Mouse (Mus musculus) left cerebral cortex, adult 11 months (tissue): ENCODE measurements around the gene Zfp292.
A peak's percentile ranks its signal among the peaks of the same experiment; 100 is the strongest.

Experiments
- DNase-seq: peaks from one replicate; pipeline ENCODE4 v3.0.0; 2022; ENCODE audit warnings: low spot score

The Zfp292 gene

GRCm38 (mm10) chr4:34796294-34796693, 86.5 kb downstream of the Zfp292 start:
- DNase-seq, result no peak

GRCm38 (mm10) chr4:34786476-34786875, 96.3 kb downstream of the Zfp292 start:
- no peak for DNase-seq

DNA sequence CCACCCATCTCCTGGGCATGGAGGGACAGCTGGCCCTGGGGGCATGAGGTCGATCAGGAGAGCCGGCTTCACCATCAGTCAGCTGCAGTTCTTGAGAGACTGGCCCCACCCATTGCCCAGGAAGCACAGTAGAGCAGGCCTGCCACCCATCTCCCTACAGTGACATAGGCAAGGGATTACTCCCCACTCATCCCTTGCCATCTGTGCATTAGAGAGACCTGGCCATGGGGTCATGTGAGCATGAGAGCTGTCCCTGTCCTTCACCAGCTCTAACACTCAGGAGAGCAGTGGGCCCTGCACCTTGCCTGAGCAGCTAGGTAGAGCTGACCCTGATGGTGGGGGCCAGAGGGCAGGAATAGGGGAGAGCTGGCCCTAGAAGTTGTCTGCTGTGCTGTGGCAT, 97.1 kb downstream of the Zfp292 start:
- DNase-seq, result no peak

DNA sequence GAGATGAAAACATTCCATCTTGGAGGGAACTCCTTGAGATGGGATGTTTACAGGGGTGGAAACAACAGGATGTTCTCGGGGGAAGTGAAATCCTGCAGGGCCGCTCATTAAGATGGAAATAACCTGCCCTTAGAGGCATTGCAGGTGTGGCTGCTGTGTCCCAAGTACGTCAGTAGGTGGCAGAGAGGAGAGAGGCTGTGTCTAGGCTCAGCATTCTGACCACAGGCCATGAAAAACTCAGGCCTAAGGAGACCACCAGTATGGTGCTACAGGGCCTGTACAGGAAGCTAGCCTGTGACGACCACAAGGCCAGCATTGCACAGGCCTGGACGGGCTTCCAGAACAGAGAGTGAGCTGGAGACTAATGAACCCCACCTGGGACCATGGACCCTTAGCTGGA, 97.9 kb downstream of the Zfp292 start:
- DNase-seq, result no peak

- no peak for DNase-seq
Measured at GRCm38 (mm10) chr4:34782730-34783129, 100.0 kb downstream of the Zfp292 start.

GRCm38 (mm10) chr4:34777677-34778527, 104.9 kb downstream of the Zfp292 start, which contains the start of gene Smim8:
Gene Smim8, minus strand, starts transcription at chr4:34778423.
- DNase-seq, result peak; percentile 76

- no peak for DNase-seq
Measured at GRCm38 (mm10) chr4:34771652-34772371, 110.9 kb downstream of the Zfp292 start.

DNA sequence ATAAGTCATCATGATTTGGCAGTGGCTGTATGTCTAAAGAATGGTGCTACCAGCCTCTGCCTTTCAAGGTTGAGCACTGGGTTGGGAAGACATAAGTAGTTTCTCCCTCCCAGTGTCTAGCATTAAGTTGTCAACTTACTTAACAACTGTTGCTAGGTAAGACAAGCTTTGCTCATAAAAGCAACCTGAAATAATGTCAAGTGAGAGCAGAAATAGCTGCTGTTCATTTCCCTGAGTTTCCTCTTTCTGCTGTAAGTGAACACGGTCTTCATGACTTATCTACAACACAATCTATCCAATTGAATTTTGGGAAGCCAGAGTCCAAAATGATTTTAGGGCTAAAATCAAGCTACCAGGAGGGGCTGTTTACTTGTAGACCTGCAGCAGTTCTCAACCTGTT, 126.6 kb downstream of the Zfp292 start, which contains the start of gene Gm136:
Gene Gm136, minus strand, starts transcription at position 101 of the 400 bp plus-strand sequence.
- DNase-seq, result no peak
